Mouse (Mus musculus): ENCODE results near the gene Adprh.
"Not testable (repeated sequence)": the region's sequence is repeated elsewhere in the genome, so short reads cannot be mapped to it uniquely, and the experiment has no call there.

Adprh gene

GRCm38 (mm10) chr16:38467091-38467916, 14.8 kb upstream of the Adprh start:
- intact Hi-C loops (cut with DNase I), result no loop called here

DNA sequence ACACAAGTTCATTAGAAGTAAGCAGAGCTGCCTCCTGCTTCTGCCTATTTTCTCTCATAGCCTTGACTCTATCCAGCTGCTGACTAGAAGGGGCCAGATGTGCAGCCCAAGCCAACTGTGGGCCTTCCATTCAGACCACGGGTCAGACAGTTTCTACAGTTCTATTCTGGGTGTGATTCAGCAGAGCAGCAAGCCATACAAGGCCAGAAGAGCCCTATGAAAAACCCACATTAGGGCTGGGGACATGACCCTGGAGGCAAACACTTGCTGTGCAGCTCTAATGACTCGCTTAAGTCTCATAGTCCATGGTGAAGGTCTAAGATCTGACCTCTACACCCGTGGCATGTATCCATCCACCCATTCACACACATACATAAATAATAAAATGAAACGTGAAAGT, 13.6 kb upstream of the Adprh start:
- intact Hi-C loops (cut with DNase I), result no loop called here

GRCm38 (mm10) chr16:38463305-38463704, 10.8 kb upstream of the Adprh start:
- intact Hi-C loops (cut with DNase I), result no loop called here

GRCm38 (mm10) chr16:38462161-38462560, 9.7 kb upstream of the Adprh start:
- intact Hi-C loops (cut with DNase I), result no loop called here

- intact Hi-C loops (cut with DNase I), result no loop called here
These were observed 9.2 kb upstream of the Adprh start for GRCm38 (mm10) chr16:38461749-38462148.

- intact Hi-C loops (cut with DNase I), result no loop called here
These were observed 7.5 kb upstream of the Adprh start for GRCm38 (mm10) chr16:38459990-38460389.

GRCm38 (mm10) chr16:38458600-38459280, 6.2 kb upstream of the Adprh start:
- intact Hi-C loops (cut with DNase I), result no loop called here

DNA sequence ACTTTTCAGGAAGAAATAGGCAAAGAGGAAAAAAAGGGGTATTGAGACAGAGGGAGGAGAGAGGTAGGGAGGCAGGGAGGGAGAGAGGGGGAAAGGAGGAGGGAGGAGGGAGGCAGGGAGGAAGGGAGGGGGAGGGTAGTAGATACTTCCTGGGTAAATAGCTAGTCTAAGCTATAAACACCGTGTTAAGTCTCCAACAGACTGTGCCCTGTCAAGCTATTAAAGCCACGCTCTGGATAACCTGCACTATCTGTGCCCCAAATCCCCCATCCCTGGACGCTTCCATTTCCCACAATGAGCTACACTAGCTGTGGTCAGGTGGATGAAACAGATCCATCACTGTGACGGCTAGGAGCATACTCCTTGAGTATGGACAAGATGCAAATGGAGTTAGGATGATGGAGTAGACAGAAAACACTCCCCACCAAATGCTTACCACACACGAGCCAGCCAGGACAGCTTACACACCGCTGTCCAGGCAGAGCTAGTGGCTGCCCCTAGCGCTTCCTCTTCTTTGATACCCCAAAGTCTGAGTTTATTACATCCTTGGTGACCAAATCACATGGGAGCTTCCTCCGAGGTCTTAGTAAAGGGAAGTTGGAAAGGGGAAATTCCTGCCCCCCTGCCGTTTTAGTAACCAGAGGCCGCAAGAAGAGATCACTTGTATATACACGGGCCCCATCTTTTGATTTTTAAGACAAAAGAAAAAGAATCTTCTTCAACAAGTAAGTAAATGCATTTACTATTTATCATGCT, 4.5 kb upstream of the Adprh start:
- intact Hi-C loops (cut with DNase I), result no loop called here

DNA sequence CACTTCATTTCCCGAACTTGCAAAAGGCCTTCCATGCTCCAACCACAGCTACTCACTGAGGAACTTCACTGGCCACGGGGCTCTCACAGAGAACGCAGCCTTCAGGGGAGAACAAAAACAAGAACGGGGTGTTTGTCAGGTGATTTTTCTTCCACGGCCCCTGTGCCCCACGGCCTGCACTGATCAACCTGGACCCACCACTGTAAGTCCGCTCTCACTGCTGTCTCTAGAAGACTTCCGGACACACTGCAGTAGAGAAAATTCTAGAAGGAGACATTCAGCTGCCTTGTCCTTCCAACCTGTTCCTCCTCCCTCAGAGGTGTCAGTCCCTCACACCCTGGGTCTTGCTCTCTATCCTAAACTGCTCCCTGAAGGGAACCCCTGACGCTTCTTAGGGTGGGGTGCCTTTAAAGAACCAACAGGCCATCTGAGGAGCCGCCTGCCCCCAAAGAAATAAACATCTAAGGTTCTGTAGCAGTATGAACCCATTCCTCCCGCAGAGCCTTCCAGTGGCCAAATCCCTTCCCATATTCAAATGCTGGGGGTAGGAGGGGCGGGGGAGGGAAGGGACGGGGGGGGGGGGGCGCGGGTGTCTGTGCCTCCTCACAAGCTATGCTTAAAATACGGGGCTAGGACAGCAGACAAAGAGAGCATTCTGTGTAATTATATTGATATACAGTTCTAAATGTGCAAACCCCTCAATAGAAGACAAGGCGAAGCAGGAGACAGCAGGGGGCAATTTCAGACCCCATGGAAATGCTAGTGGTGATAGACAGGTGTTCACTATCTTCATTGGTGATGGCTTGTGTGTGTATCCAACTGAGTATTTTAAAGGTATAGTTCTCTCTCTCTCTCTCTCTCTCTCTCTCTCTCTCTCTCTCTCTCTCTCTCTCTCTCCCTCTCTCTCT, 3.3 kb upstream of the Adprh start, which contains the start of gene Cd80:
Gene Cd80 (plus strand): TSS at position 51 of the 908 bp plus-strand sequence.
- intact Hi-C loops (cut with DNase I), result no loop called here

GRCm38 (mm10) chr16:38454533-38455254, 2.2 kb upstream of the Adprh start:
- intact Hi-C loops (cut with DNase I), result no loop called here

DNA sequence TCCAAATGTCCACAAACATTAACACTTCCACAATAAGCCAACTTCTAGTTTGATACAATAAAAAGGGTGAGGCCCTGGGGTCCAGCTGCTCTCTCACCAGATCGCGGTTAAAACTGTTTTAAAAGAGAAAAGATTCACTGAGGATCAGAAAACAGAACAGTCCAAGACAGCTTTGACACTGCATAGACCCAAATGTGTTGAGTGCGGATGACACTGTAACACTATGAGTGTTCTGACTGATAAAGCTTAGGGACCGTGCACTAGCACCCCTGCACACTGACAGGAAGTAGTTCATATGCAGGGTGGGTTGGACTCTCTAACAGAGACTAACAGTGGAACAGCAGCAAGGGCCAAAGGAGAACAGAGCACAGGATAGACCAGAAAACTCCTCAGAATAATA, 1.4 kb upstream of the Adprh start:
- intact Hi-C loops (cut with DNase I), result no loop called here

GRCm38 (mm10) chr16:38453203-38453553, 675 bp upstream of the Adprh start:
- intact Hi-C loops (cut with DNase I), result no loop called here

- intact Hi-C loops (cut with DNase I), result no loop called here
These were observed 890 bp downstream of the Adprh start for GRCm38 (mm10) chr16:38451421-38452205.

GRCm38 (mm10) chr16:38450707-38451106, 1.8 kb downstream of the Adprh start:
- intact Hi-C loops (cut with DNase I), result no loop called here

DNA sequence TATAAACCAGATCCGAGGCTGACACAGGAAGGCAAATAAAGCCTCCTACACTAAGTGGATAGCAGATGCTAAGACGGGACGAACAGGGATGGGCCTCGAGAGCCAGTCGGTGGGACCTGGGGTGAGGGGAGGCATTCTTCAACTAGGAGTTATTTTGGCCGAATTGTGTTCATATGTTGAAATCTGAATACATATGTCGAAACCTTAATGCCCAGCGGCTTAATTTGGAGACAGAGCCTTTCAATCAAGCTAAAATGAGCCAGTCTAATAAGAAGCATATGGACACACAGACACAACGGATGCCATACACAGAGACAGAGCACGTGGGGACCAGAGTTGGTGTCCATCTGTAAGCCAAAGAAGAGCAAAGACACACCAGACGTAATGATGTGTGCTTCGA, 4.0 kb downstream of the Adprh start:
- intact Hi-C loops (cut with DNase I), result no loop called here

- intact Hi-C loops (cut with DNase I), result no loop called here
These were observed 5.1 kb downstream of the Adprh start for GRCm38 (mm10) chr16:38447366-38447765.

DNA sequence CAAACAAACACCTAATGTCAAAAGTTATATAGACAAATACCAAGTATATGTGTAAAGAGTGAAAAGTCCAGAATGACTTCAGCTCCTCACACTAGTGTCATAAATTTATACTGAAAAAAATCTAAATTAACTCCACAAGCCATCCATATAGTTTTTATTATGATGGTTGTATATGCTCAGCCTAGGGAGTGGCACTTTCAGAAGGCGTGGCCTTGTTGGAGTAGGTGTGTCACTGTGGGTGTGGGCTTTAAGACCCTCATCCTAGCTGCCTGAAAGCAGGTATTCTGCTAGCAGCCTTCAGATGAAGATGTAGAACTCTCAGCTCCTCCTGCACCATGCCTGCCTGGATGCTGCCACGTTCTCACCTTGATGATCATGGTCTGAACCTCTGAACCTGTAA, 6.4 kb downstream of the Adprh start:
- intact Hi-C loops (cut with DNase I), result not testable (repeated sequence)

GRCm38 (mm10) chr16:38445576-38445975, 6.9 kb downstream of the Adprh start:
- intact Hi-C loops (cut with DNase I), result no loop called here

- intact Hi-C loops (cut with DNase I), result no loop called here
These were observed 7.5 kb downstream of the Adprh start for GRCm38 (mm10) chr16:38445046-38445445.
